Mouse (Mus musculus) stomach, postnatal 0 days (tissue): ENCODE measurements around the gene Ankrd61. TPM values are rescaled to one million over a fixed set of nuclear protein-coding genes. Genes with fewer than 3 reads are reported as not detected.
A peak's percentile ranks its signal among the peaks of the same experiment; 100 is the strongest.

Source experiments
- ATAC-seq: fragments of 200-750 bp; cut with Nextera tagmentation; 2 replicates; pipeline ENCODE4 v1.8.0; 2017; ENCODE audit not compliant: low FRiP score, low TSS enrichment
- DNase-seq: peaks from one replicate; pipeline ENCODE4 v3.0.0-alpha.2; 2016; ENCODE audit warnings: low spot score
- H3K27ac ChIP-seq: fragments of 300-500 bp; sonication (generic); replicated peaks from 2 replicates; pipeline ENCODE4 v1.5.1; 2014; ENCODE audit warnings: mild to moderate bottlenecking, control low read depth
- H3K27me3 ChIP-seq: fragments of 300-500 bp; sonication (generic); 2 replicates; pipeline ENCODE4 v1.6.1; 2014; ENCODE audit warnings: low read length; ENCODE audit not compliant: control insufficient read depth, insufficient read depth
- H3K36me3 ChIP-seq: fragments of 300-500 bp; sonication (generic); 2 replicates; pipeline ENCODE4 v1.6.1; 2014; ENCODE audit warnings: low read length, mixed read lengths; ENCODE audit not compliant: control insufficient read depth, insufficient read depth
- H3K4me1 ChIP-seq: fragments of 300-500 bp; sonication (generic); replicated peaks from 2 replicates; pipeline ENCODE4 v1.6.1; 2014; ENCODE audit warnings: antibody characterized with exemption; ENCODE audit not compliant: control insufficient read depth, insufficient read depth
- H3K4me2 ChIP-seq: fragments of 300-500 bp; sonication (generic); replicated peaks from 2 replicates; pipeline ENCODE4 v1.6.1; 2014; ENCODE audit warnings: low read depth, mild to moderate bottlenecking, control low read depth, moderate library complexity
- H3K4me3 ChIP-seq: fragments of 300-500 bp; sonication (generic); 2 replicates; pipeline ENCODE4 v1.5.1; 2014; ENCODE audit warnings: low read depth, low read length, control low read depth
- H3K9ac ChIP-seq: fragments of 300-500 bp; sonication (generic); 2 replicates; pipeline ENCODE4 v1.6.1; 2014; ENCODE audit warnings: mild to moderate bottlenecking, low read length, control low read depth, mixed read lengths
- H3K9me3 ChIP-seq: fragments of 300-500 bp; sonication (generic); 2 replicates; pipeline ENCODE4 v1.6.1; 2016; ENCODE audit warnings: low read length; ENCODE audit not compliant: control insufficient read depth
- CTCF ChIP-seq: IDR thresholded peaks from 2 replicates; pipeline ENCODE4 v1.5.1; 2016; ENCODE audit warnings: antibody characterized with exemption, low read depth, mild to moderate bottlenecking, moderate library complexity
- EP300 ChIP-seq: optimal IDR thresholded peaks from 2 replicates; pipeline ENCODE3; 2016; ENCODE audit warnings: antibody characterized with exemption
- WGBS: fragments of 180-500 bp; shearing (Covaris S2); extraction: QIAGEN DNeasy Blood & Tissue Kit; methylation state at CpG from one replicate; pipeline ENCODE4 v1.1.7; 2014; 5-methylcytosine and 5-hydroxymethylcytosine counted together
- polyA plus RNA-seq: library from polyadenylated mRNA; unstranded; fragments of >200 nt; fragmentation: Nextera tagmentation; extraction: Ambion mirVana; gene quantifications from 2 replicates; pipeline ENCODE4 v1.2.1, GENCODE M21; 2015

The Ankrd61 gene
- polyA plus RNA-seq, 1 experiment from 2014 or later, result 0.08 TPM

DNA sequence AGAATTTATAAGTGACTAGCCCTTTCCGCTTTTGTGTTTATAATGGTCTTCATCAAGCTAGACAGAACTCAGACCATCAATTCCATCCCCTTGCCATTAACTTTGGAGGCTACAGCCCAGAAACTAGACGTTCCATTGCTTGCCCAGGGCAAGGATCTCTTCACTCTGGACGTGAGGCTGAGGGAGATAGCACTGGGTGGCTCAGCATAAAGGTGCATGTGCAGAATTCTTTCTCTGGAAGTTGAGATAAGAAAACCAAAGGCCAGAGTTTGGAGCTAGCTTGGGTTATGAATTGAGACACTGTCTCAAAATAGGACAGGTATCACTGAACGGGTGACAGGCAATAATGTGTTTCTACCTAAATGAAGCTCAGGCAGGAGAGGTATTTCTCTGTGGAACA lies 6.3 kb upstream of the Ankrd61 start:
- Histone ChIP-seq H3K36me3 (peaks cover 24% of the 10 kb centered on the region), H3K27me3 (no peaks in the 10 kb centered on the region), H3K4me2 (no peak overlapping the region), H3K4me3 (no peak overlapping the region), H3K27ac (no peak overlapping the region), H3K4me1 (no peaks in the 10 kb centered on the region), H3K9ac (no peak overlapping the region), H3K9me3 (no peaks in the 10 kb centered on the region)
- DNase-seq (no peak), ATAC-seq (no peak)
- WGBS, result 83% methylated on average over 4 of the region's 4 CpGs
- TF ChIP-seq CTCF, result no peak
- no peak for TF ChIP-seq EP300

DNA sequence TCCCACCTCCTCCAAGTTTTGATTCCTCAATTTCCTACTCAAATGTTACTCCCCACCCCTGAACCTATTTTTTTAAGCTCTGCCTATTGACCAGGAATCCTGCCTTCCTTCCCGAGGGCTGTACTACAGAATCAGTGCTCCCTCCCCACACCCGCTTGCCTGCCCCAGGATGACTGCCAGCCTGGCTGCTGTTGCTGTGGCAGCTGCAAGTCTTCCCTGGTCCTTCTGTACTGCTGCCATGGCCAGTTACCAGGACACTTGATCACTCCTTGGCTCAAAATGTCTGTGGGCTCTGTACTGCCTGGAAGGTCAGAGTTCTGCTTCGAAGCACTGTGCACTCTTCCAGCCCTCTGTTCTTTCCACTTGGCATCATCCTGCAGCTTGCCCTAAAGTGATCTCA lies 4.6 kb upstream of the Ankrd61 start:
- Histone ChIP-seq H3K4me2 (no peak overlapping the region), H3K4me1 (no peaks in the 10 kb centered on the region), H3K9ac (no peak overlapping the region), H3K36me3 (peaks cover 35% of the 10 kb centered on the region), H3K9me3 (no peaks in the 10 kb centered on the region), H3K27ac (no peak overlapping the region), H3K4me3 (no peak overlapping the region), H3K27me3 (no peaks in the 10 kb centered on the region)
- no peak for TF ChIP-seq EP300
- TF ChIP-seq CTCF, result no peak
- 0 out of 2 replicates have a peak, but pooled peaks have one; percentile 21 for ATAC-seq
- WGBS, result 71% methylated on average over 3 of the region's 3 CpGs
- no peak for DNase-seq

DNA sequence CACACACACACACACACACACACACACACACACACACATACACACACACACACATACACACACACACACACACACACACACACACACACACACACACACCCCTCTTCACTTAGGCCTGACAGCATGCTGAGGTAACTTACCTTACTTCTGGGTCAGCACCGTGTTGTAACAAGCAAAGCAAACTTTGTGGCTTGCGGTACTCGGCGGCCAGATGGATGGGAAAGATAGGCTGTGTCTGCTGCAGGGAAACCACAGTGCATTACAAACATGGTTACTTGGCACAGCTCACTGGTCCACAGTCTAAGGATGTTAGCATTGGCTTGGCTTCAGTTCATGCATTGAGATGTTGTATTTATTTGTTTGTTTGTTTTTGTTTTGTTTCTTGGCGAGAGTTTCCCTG lies 4.1 kb downstream of the Ankrd61 start:
- WGBS, result 63% methylated on average over 5 of the region's 5 CpGs
- TF ChIP-seq EP300, result no peak
- no peak for TF ChIP-seq CTCF
- DNase-seq, result no peak
- Histone ChIP-seq H3K36me3 (peaks cover 19% of the 10 kb centered on the region), H3K4me2 (no peak overlapping the region), H3K4me3 (no peak overlapping the region), H3K9me3 (no peaks in the 10 kb centered on the region), H3K9ac (no peak overlapping the region), H3K4me1 (no peaks in the 10 kb centered on the region), H3K27ac (no peak overlapping the region), H3K27me3 (no peaks in the 10 kb centered on the region)
- no peak for ATAC-seq

DNA sequence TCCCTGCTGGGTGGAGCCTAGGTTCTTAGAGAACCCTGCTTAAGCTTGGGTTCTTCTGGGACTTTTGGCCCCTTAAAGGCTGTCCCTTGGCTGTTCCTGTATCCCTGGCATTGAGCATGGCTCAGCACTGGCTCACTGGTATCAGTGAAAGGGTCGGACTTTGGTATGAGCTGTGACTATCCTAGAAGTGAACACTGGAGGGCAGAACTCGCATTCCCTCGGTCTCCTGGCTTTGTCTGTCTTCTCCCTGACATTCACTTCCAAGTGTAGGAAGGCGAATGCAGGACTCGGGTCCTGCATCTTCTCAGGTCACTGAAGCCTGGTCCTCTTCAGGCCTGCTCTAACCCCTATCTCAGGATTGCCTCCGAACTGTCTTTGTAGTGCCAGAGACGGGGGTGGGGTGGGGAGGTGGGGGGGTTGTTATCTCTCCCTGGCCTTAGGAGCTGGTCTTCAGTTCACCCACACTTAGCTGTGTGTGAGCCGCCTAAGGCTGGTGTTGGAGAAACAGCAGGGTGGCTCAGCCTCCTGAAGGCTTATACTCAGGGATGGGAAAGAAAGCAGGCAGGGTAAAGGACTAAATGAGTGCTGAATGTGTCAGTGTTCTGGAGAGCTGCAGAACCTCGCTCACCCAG lies 5.1 kb downstream of the Ankrd61 start:
- DNase-seq (no peak), ATAC-seq (no peak)
- Histone ChIP-seq H3K9me3 (no peaks in the 10 kb centered on the region), H3K36me3 (peaks cover 12% of the 10 kb centered on the region), H3K27me3 (no peaks in the 10 kb centered on the region), H3K9ac (no peak overlapping the region), H3K4me3 (no peak overlapping the region), H3K4me2 (no peak overlapping the region), H3K4me1 (no peaks in the 10 kb centered on the region), H3K27ac (no peak overlapping the region)
- TF ChIP-seq EP300 (no peak), CTCF (peak; percentile 44)
- WGBS, result 74% methylated on average over 9 of the region's 9 CpGs

DNA sequence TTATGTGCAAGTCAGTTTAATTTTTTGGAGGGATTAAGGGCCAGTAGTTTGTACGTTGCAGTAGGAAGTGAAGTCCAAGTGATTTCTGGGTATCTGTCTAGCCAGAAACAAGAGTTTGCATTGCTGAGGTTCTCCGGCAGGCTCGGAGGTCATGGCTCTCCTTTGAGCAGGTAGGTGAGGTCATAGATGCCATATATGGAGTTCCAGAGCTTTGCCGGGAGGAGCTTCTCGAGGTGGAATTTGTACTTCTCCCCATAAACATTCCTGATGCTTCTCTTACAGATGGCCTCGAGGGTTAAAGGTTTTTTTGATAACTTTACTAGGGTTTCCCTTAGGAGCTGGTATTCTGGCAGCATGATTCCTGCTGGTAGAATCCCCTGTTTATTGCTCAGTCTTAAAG lies 6.7 kb downstream of the Ankrd61 start:
- WGBS, result 68% methylated on average over 6 of the region's 6 CpGs
- H3K4me1 ChIP-seq, result no peaks in the 10 kb centered on the region
- H3K9ac ChIP-seq, result no peak overlapping the region
- no peak overlapping the region for H3K27ac ChIP-seq
- ATAC-seq, result no peak
- DNase-seq, result no peak
- H3K9me3 ChIP-seq, result no peaks in the 10 kb centered on the region
- no peak overlapping the region for H3K4me3 ChIP-seq
- H3K4me2 ChIP-seq, result no peak overlapping the region
- no peaks in the 10 kb centered on the region for H3K27me3 ChIP-seq
- H3K36me3 ChIP-seq, result peaks cover 11% of the 10 kb centered on the region
- TF ChIP-seq EP300 (no peak), CTCF (no peak)

DNA sequence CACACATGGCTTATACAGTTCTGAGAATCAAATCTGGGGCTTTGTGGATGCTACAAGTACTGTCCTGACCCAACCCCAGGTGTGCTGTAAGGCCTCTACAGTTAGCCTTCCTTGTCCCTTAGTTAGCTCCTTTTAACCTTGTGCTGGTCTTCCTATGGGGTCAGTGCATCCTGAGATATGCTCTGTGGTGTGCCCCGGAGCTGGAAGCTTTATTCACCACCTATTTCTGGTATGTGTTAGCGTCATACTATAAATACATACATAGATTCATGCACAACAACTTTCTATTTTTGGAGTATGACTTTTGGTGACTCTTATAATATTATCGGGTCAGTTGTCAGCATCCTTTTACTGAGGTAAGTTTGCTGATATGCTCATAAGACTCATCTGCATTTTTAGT lies 12.2 kb downstream of the Ankrd61 start:
- H3K4me2 ChIP-seq, result no peak overlapping the region
- no peaks in the 10 kb centered on the region for H3K4me1 ChIP-seq
- H3K4me3 ChIP-seq, result no peak overlapping the region
- TF ChIP-seq EP300 (no peak), CTCF (no peak)
- ATAC-seq (no peak), DNase-seq (no peak)
- peaks cover 29% of the 10 kb centered on the region for H3K36me3 ChIP-seq
- H3K27ac ChIP-seq, result no peak overlapping the region
- H3K9me3 ChIP-seq, result no peaks in the 10 kb centered on the region
- H3K9ac ChIP-seq, result no peak overlapping the region
- WGBS, result 94% methylated on average over 3 of the region's 3 CpGs
- no peaks in the 10 kb centered on the region for H3K27me3 ChIP-seq
